Mouse (Mus musculus) left cerebral cortex, adult 18-20 months (tissue): ENCODE results near the gene Nepro. TPM values are rescaled to one million over a fixed set of nuclear protein-coding genes. Genes with fewer than 3 reads are reported as not detected.

Experiments
- DNase-seq, 2 experiments: peaks; one replicate each; pipeline ENCODE4 v3.0.0; 2021 to 2022; ENCODE audit warnings: low spot score in 2 of 2, mixed read lengths in 1 of 2
- total RNA-seq, 2 experiments: library from RNA; stranded (reverse); gene quantifications; 2 replicates each; pipeline ENCODE4 v1.2.3; 2021

The Nepro gene
- total RNA-seq, 2 experiments from 2014 or later: 5.8 to 7.0 TPM

- DNase-seq: no peak
Observed at GRCm38 (mm10) chr16:44702272-44702671, 21.8 kb upstream of the Nepro start.

GRCm38 (mm10) chr16:44703458-44703857 is 20.6 kb upstream of the Nepro start:
- no peak for DNase-seq

- DNase-seq: peak; percentile 22 to 33
Observed at GRCm38 (mm10) chr16:44716305-44717140, 7.6 kb upstream of the Nepro start.

- no peak for DNase-seq
Observed at GRCm38 (mm10) chr16:44717141-44717634, 6.9 kb upstream of the Nepro start.

GRCm38 (mm10) chr16:44717838-44718237 is 6.3 kb upstream of the Nepro start:
- no peak for DNase-seq

- no peak for DNase-seq
Observed at GRCm38 (mm10) chr16:44719349-44719748, 4.8 kb upstream of the Nepro start.

GRCm38 (mm10) chr16:44720518-44720917 is 3.6 kb upstream of the Nepro start:
- DNase-seq: no peak

GRCm38 (mm10) chr16:44722666-44723065 is 1.4 kb upstream of the Nepro start:
- DNase-seq: no peak

- DNase-seq: peak in 1 of 2 experiments; percentile 22
Observed at GRCm38 (mm10) chr16:44724847-44725246, 746 bp downstream of the Nepro start.

- peak; percentile 84 to 87 for DNase-seq
Observed at GRCm38 (mm10) chr16:44725286-44726223, 1.5 kb downstream of the Nepro start.

- no peak for DNase-seq
Observed at GRCm38 (mm10) chr16:44727525-44727924, 3.4 kb downstream of the Nepro start.

- no peak for DNase-seq
Observed at GRCm38 (mm10) chr16:44734059-44734458, 10.0 kb downstream of the Nepro start.

GRCm38 (mm10) chr16:44735676-44736075 is 11.6 kb downstream of the Nepro start:
- no peak for DNase-seq

- no peak for DNase-seq
Observed at GRCm38 (mm10) chr16:44736118-44736517, 12.0 kb downstream of the Nepro start.

GRCm38 (mm10) chr16:44742753-44743152 is 18.7 kb downstream of the Nepro start:
- no peak for DNase-seq

- peak in 1 of 2 experiments; percentile 23 for DNase-seq
Observed at GRCm38 (mm10) chr16:44745471-44745865, 21.4 kb downstream of the Nepro start.

- peak; percentile 89 to 90 for DNase-seq
Observed at GRCm38 (mm10) chr16:44745866-44746562, 21.9 kb downstream of the Nepro start, which contains the start of gene Gtpbp8. TSS of gene Gtpbp8 (minus strand) at chr16:44746363.

GRCm38 (mm10) chr16:44748007-44748406 is 23.9 kb downstream of the Nepro start:
- DNase-seq: no peak

- no peak for DNase-seq
Observed at GRCm38 (mm10) chr16:44757700-44758099, 33.6 kb downstream of the Nepro start.

- no peak for DNase-seq
Observed at GRCm38 (mm10) chr16:44761811-44762210, 37.7 kb downstream of the Nepro start.
